Mouse (Mus musculus) midbrain, embryonic 15.5 days (tissue): ENCODE measurements at regions not wholly inside any gene's neighbourhood (a gene's known extent, or its start where the extent isn't known, plus 50 kb on each side); places are given as distances from the start of the nearest gene placed in this dataset.
A peak's percentile ranks its signal among the peaks of the same experiment; 100 is the strongest.

Experiments used
- ATAC-seq: fragments of 200-750 bp; cut with Nextera tagmentation; replicated peaks from 2 replicates; pipeline ENCODE4 v1.8.0; 2017; ENCODE audit warnings: moderate TSS enrichment
- H3K27ac ChIP-seq: fragments of 300-500 bp; sonication (generic); 2 replicates; pipeline ENCODE4 v1.5.1; 2015; ENCODE audit warnings: mild to moderate bottlenecking, inconsistent platforms
- H3K27me3 ChIP-seq: fragments of 300-500 bp; sonication (generic); replicated peaks from 2 replicates; pipeline ENCODE4 v1.6.1; 2015; ENCODE audit warnings: inconsistent platforms
- H3K36me3 ChIP-seq: fragments of 300-500 bp; sonication (generic); replicated peaks from 2 replicates; pipeline ENCODE4 v1.6.1; 2015; ENCODE audit warnings: inconsistent platforms
- H3K4me1 ChIP-seq: fragments of 300-500 bp; sonication (generic); 2 replicates; pipeline ENCODE4 v1.6.1; 2015; ENCODE audit warnings: inconsistent platforms
- H3K4me2 ChIP-seq: fragments of 300-500 bp; sonication (generic); 2 replicates; pipeline ENCODE4 v1.6.1; 2015; ENCODE audit warnings: inconsistent platforms, mild to moderate bottlenecking, moderate library complexity
- H3K4me3 ChIP-seq: fragments of 300-500 bp; sonication (generic); 2 replicates; pipeline ENCODE4 v1.5.1; 2015; ENCODE audit warnings: mild to moderate bottlenecking, inconsistent platforms
- H3K9ac ChIP-seq: fragments of 300-500 bp; sonication (generic); 2 replicates; pipeline ENCODE4 v1.6.1; 2015; ENCODE audit warnings: mild to moderate bottlenecking, inconsistent platforms
- H3K9me3 ChIP-seq: fragments of 300-500 bp; sonication (generic); 2 replicates; pipeline ENCODE4 v1.6.1; 2016; ENCODE audit warnings: inconsistent platforms
- WGBS: fragments of 180-500 bp; shearing (Covaris S2); methylation state at CpG from one replicate; pipeline ENCODE4 v1.1.7; 2015; ENCODE audit warnings: mixed read lengths; 5-methylcytosine and 5-hydroxymethylcytosine counted together

DNA sequence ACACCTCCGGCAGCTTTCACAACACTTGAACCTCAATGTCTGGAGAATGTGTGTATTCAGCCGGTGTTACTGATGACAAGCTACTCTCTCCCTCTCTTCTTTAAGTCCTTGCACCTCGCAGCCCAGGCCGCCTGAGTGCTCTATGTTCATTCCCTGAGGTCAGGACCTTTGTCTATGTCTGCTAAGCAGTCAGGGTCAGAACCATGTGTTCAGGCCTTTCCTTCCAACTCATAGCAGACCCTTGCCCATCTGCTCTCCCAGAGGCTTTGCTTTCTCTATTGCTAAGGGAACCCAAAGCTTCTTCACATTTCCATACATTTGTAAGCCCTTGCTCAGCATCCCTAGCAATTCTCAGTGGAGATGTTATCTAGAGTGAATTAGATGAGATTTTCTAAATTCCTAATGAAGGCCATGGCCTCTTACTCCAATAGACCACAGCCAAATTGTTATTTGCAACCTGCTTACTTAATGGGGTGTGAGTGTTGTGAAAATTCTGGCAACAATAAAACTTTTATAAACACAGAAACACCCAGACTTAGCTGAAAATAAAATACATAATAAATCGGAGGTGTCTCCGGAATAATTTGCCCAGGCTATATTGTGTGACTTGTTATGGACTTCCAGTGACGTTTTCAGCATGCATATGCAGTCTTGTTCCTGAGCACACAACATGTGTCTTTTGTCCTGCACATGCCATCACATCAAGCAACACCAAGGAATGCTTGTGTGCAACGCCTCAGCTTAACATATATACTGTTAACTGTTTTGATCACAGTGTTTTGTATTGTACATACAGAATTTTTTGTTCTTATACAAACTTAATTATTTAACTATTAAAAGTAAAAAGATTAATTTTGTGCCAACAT lies 321.2 kb downstream of the 1190002N15Rik start:
- whole genome bisulfite sequencing, result 85% methylated on average over 8 of the region's 8 CpGs

DNA sequence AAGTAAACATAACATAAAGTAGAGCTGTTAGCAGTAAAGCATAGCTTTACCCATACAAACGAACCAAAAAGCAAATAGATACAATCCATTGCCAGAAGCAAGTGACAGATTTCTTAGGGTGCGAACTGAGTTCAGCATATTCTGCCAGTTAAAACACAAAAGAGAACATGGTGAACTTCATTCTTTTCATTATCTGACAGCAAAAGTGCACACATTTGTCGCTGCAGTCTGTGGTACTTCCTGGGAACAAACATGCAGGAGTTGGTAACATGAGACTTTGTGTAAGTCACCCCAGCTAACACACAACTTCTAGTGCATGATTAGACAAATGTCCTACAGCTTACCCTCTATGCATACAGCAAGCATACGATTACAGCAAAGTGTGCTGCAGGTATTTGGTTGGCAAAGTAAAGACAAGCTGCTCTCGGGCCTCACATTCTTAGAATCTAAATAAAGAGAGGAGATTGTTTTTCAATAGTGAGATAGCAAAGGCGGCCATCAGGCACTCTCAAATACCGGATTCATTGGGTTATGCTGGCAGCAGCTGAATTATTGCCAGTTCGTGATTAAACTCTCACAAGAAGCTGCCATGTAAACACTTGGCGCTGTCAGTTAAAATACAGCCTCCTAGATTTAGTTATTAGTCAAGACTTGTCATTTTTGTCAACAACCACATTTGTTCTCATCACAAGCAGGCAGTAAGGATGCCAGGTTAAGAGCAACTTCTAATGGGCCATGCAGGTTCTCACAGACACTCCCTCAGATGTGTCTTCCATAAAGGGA lies 327.2 kb downstream of the 1190002N15Rik start:
- Histone ChIP-seq H3K27ac (no peak overlapping the region), H3K9me3 (no peaks in the 10 kb centered on the region), H3K4me2 (no peak overlapping the region), H3K9ac (no peak overlapping the region), H3K27me3 (no peaks in the 10 kb centered on the region), H3K4me3 (no peak overlapping the region), H3K36me3 (no peaks in the 10 kb centered on the region), H3K4me1 (no peaks in the 10 kb centered on the region)
- ATAC-seq, result no peak
- 73% methylated on average over 9 of the region's 9 CpGs for WGBS

More for the DNA sequence above, 321.2 kb downstream of the 1190002N15Rik start:
- Histone ChIP-seq H3K9me3 (no peaks in the 10 kb centered on the region), H3K4me3 (no peak overlapping the region), H3K27ac (no peak overlapping the region), H3K36me3 (no peaks in the 10 kb centered on the region), H3K27me3 (no peaks in the 10 kb centered on the region), H3K4me2 (no peak overlapping the region), H3K9ac (no peak overlapping the region), H3K4me1 (no peaks in the 10 kb centered on the region)
- no peak for ATAC-seq

- H3K4me1 ChIP-seq, result no peaks in the 10 kb centered on the region
- H3K36me3 ChIP-seq, result no peaks in the 10 kb centered on the region
- no peak overlapping the region for H3K4me3 ChIP-seq
- no peaks in the 10 kb centered on the region for H3K27me3 ChIP-seq
- no peak for ATAC-seq
- no peak overlapping the region for H3K4me2 ChIP-seq
- WGBS, result 85% methylated on average over 3 of the region's 3 CpGs
- no peak overlapping the region for H3K9ac ChIP-seq
- no peaks in the 10 kb centered on the region for H3K9me3 ChIP-seq
- H3K27ac ChIP-seq, result no peak overlapping the region
Measured at GRCm38 (mm10) chr9:94208987-94209386, 328.9 kb downstream of the 1190002N15Rik start.

DNA sequence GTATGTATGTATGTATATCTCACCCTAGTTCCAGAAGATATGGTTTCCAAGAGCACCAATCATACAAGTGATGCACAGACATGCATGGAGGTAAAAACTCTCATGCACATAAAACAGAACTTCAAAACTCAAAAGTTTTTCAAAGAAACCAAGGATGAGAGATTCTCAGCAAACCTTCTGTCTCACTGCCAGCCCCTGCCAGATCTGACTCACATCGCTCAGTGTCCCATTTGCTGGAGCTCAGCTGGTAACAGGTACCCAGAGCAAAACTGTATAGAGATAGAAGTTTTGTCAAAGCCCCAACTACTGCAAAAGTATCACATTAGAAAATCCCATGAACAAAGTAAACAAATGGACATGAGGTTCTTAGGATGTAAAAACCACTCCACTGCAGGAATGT lies 337.0 kb downstream of the 1190002N15Rik start:
- no peaks in the 10 kb centered on the region for H3K4me1 ChIP-seq
- H3K4me3 ChIP-seq, result no peak overlapping the region
- no peak overlapping the region for H3K4me2 ChIP-seq
- H3K27ac ChIP-seq, result no peak overlapping the region
- no peaks in the 10 kb centered on the region for H3K27me3 ChIP-seq
- ATAC-seq, result no peak
- no peaks in the 10 kb centered on the region for H3K36me3 ChIP-seq
- H3K9me3 ChIP-seq, result no peaks in the 10 kb centered on the region
- no peak overlapping the region for H3K9ac ChIP-seq
- WGBS, result 94% methylated on average over 1 of the region's 1 CpGs

- Histone ChIP-seq H3K27ac (no peak overlapping the region), H3K9ac (no peak overlapping the region), H3K36me3 (no peaks in the 10 kb centered on the region), H3K4me3 (no peak overlapping the region), H3K9me3 (no peaks in the 10 kb centered on the region), H3K27me3 (no peaks in the 10 kb centered on the region), H3K4me2 (no peak overlapping the region), H3K4me1 (no peaks in the 10 kb centered on the region)
- 89% methylated on average over 2 of the region's 2 CpGs for WGBS
- ATAC-seq, result no peak
Measured at GRCm38 (mm10) chr9:94199864-94200263, 338.0 kb downstream of the 1190002N15Rik start.

- Histone ChIP-seq H3K27ac (no peak overlapping the region), H3K4me1 (no peaks in the 10 kb centered on the region), H3K4me2 (no peak overlapping the region), H3K36me3 (no peaks in the 10 kb centered on the region), H3K27me3 (no peaks in the 10 kb centered on the region), H3K9ac (no peak overlapping the region), H3K4me3 (no peak overlapping the region), H3K9me3 (no peaks in the 10 kb centered on the region)
- WGBS, result 22% methylated on average over 3 of the region's 3 CpGs
- ATAC-seq, result peak; percentile 52; the same call in 1 of the 2 replicates
Measured at GRCm38 (mm10) chr9:94191083-94191482, 346.8 kb downstream of the 1190002N15Rik start.

DNA sequence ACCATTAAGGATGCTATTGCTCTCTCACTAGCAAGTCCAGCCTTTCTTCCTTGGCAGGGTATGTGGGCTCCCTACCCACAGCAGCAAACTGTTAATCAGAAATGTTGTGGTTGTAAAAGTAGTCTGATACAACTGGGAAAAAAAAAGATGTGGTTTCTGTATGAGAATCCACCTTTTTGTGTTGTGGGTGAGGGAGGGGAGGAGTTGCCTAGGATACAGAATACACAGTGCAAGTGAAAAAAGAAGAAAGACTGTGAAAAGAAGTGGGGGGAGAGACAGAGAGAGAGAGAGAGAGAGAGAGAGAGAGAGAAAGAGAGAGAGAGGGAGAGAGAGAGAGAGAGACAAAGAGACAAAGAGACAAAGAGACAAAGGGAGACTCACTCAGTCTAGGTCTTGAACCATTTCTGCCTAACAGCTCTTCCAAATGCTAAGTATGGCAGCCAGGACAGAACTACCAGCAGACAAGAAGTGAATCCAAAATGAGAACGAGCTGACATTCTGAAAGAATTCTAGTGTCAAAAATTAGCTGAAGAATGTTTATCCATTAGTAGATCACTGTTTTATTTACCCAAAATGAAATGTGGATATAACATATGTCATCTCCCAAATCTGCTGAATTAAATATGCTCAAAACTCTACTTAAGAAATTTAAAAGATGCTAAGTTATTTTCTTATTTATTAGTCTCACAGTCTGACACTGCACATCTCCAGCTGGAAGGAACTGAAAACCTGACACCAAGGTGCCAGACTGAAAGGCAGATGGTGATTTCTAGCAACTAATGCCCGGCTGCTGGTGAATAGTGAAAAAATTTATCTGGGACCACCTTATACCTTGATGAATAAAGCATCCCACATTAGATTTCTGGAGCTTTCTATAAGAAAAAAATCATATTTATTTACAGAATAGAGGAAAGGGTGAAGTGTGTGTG lies 347.7 kb downstream of the 1190002N15Rik start:
- ATAC-seq, result peak; percentile 65
- Histone ChIP-seq H3K4me3 (no peak overlapping the region), H3K27me3 (no peaks in the 10 kb centered on the region), H3K27ac (0 out of 2 replicates have a peak overlapping the region, but pooled peaks have one; percentile 29), H3K4me2 (no peak overlapping the region), H3K4me1 (no peaks in the 10 kb centered on the region), H3K9ac (no peak overlapping the region), H3K9me3 (no peaks in the 10 kb centered on the region), H3K36me3 (no peaks in the 10 kb centered on the region)
- WGBS, result 39% methylated on average over 2 of the region's 2 CpGs

GRCm38 (mm10) chr9:94188124-94188523 lies 349.8 kb downstream of the 1190002N15Rik start:
- no peaks in the 10 kb centered on the region for H3K4me1 ChIP-seq
- H3K27me3 ChIP-seq, result no peaks in the 10 kb centered on the region
- ATAC-seq, result no peak
- no peaks in the 10 kb centered on the region for H3K36me3 ChIP-seq
- H3K9ac ChIP-seq, result no peak overlapping the region
- no peaks in the 10 kb centered on the region for H3K9me3 ChIP-seq
- H3K27ac ChIP-seq, result no peak overlapping the region
- no peak overlapping the region for H3K4me3 ChIP-seq
- no peak overlapping the region for H3K4me2 ChIP-seq

GRCm38 (mm10) chr9:94169905-94170612 lies 367.8 kb downstream of the 1190002N15Rik start:
- 0 out of 2 replicates have a peak, but pooled peaks have one; percentile 33 for ATAC-seq
- Histone ChIP-seq H3K27me3 (no peaks in the 10 kb centered on the region), H3K36me3 (no peaks in the 10 kb centered on the region), H3K4me3 (no peak overlapping the region), H3K4me1 (0 out of 2 replicates have a peak, but pooled peaks cover 5% of the 10 kb centered on the region), H3K4me2 (no peak overlapping the region), H3K9me3 (no peaks in the 10 kb centered on the region), H3K27ac (peak overlapping the region; percentile 15; the same call in 1 of the 2 replicates), H3K9ac (no peak overlapping the region)
- WGBS, result 21% methylated on average over 2 of the region's 2 CpGs

GRCm38 (mm10) chr9:94163671-94164070 lies 374.2 kb downstream of the 1190002N15Rik start:
- Histone ChIP-seq H3K9me3 (no peaks in the 10 kb centered on the region), H3K4me3 (no peak overlapping the region), H3K27ac (no peak overlapping the region), H3K4me2 (no peak overlapping the region), H3K9ac (no peak overlapping the region), H3K36me3 (no peaks in the 10 kb centered on the region), H3K4me1 (no peaks in the 10 kb centered on the region), H3K27me3 (no peaks in the 10 kb centered on the region)
- ATAC-seq, result no peak
- 84% methylated on average over 1 of the region's 1 CpGs for WGBS

- Histone ChIP-seq H3K27ac (no peak overlapping the region), H3K4me3 (no peak overlapping the region), H3K4me1 (no peaks in the 10 kb centered on the region), H3K4me2 (no peak overlapping the region), H3K27me3 (no peaks in the 10 kb centered on the region), H3K9me3 (no peaks in the 10 kb centered on the region), H3K9ac (no peak overlapping the region), H3K36me3 (no peaks in the 10 kb centered on the region)
- ATAC-seq, result no peak
- WGBS, result 67% methylated on average over 2 of the region's 2 CpGs
Measured at GRCm38 (mm10) chr9:94155581-94155980, 382.3 kb downstream of the 1190002N15Rik start.
